Mouse (Mus musculus): ENCODE measurements at regions not wholly inside any gene's neighbourhood (a gene's known extent, or its start where the extent isn't known, plus 50 kb on each side); places are given as distances from the start of the nearest gene placed in this dataset.

- no peaks in the 10 kb centered on the region for H3K36me3 ChIP-seq (ENCODE audit: control insufficient read depth, insufficient read depth, low read length)
- no peak overlapping the region for H3K4me3 ChIP-seq (ENCODE audit: extremely low read depth, insufficient read depth, insufficient read length)
- TF ChIP-seq CTCF (IDR thresholded peaks at IDR 0.05; ENCODE audit: extremely low read depth, insufficient read depth, insufficient read length, insufficient replicate concordance), result no peak
- no peak for TF ChIP-seq POLR2A (IDR thresholded peaks at IDR 0.05; ENCODE audit: low read depth, low read length)
- H3K27ac ChIP-seq (ENCODE audit: insufficient read depth, low read length), result no peak overlapping the region
- no peaks in the 10 kb centered on the region for H3K4me1 ChIP-seq (ENCODE audit: control insufficient read depth, insufficient read depth, insufficient read length)
- 91% methylated on average over 4 of the region's 4 CpGs for WGBS
- DNase-seq (ENCODE audit: low read depth in 1 of 2, low spot score in 2 of 2), result no peak
- H3K27me3 ChIP-seq (ENCODE audit: control insufficient read depth, insufficient read depth, low read length), result no peaks in the 10 kb centered on the region
Observed at GRCm38 (mm10) chr2:53490805-53491585, 299.5 kb downstream of the Arl6ip6 start.

DNA sequence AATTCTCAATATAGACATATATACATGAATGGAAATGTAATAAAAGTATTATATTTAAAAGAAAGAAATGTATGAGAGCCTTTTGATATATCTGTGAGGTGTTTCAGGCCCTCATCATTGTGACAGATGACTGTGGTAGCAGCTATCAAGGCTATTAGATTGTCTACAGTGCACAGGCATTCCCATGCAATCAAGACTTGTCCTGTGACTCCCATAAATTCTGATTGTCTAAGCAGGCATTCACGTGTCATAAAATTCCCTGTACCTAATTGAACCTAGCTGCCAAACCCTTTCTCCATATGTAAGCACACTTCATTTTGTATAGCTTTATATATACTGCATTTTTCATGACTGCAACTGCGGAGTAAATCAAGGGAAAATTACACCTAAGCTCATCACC lies 301.3 kb downstream of the Arl6ip6 start:
- H3K27ac ChIP-seq (ENCODE audit: insufficient read depth, low read length), result no peak overlapping the region
- H3K4me3 ChIP-seq (ENCODE audit: extremely low read depth, insufficient read depth, insufficient read length), result no peak overlapping the region
- DNase-seq (ENCODE audit: low read depth in 1 of 2, low spot score in 2 of 2), result no peak
- TF ChIP-seq POLR2A (IDR thresholded peaks at IDR 0.05; ENCODE audit: low read depth, low read length) (no peak), CTCF (IDR thresholded peaks at IDR 0.05; ENCODE audit: extremely low read depth, insufficient read depth, insufficient read length, insufficient replicate concordance) (no peak)
- H3K36me3 ChIP-seq (ENCODE audit: control insufficient read depth, insufficient read depth, low read length), result no peaks in the 10 kb centered on the region
- no peaks in the 10 kb centered on the region for H3K4me1 ChIP-seq (ENCODE audit: control insufficient read depth, insufficient read depth, insufficient read length)
- WGBS, result 85% methylated on average over 2 of the region's 2 CpGs
- H3K27me3 ChIP-seq (ENCODE audit: control insufficient read depth, insufficient read depth, low read length), result no peaks in the 10 kb centered on the region

DNA sequence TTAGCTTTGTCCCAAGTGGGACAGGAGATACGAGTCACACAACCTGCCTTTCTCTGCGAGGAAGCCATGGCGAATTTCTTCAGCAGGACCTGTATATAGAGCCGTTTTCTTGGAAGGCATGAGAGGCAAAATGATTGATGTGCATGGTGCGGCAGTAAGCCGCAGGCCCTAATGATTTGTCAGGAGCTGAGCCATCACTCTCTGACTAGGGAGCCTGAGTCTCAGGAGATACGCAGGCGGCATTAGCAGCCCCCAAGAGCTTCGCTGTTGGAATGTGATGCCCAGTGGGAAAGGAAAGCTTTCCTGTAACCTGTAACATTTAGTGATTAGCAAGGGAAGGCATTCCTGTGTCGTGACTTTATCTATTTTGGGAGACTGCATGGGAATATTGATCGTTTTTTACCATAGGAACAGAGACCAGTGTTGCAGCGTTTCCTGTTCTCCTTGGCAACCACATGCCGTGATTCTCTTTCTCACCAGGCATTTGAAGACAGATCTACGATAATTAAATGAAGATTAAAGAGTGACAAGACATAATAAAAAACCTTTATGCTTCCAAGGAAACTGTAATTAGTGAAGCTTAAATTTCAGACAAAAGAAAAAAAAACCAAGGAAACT lies 310.2 kb downstream of the Arl6ip6 start:
- no peak overlapping the region for H3K4me3 ChIP-seq (ENCODE audit: extremely low read depth, insufficient read depth, insufficient read length)
- no peaks in the 10 kb centered on the region for H3K36me3 ChIP-seq (ENCODE audit: control insufficient read depth, insufficient read depth, low read length)
- TF ChIP-seq POLR2A (IDR thresholded peaks at IDR 0.05; ENCODE audit: low read depth, low read length), result no peak
- no peak for TF ChIP-seq CTCF (IDR thresholded peaks at IDR 0.05; ENCODE audit: extremely low read depth, insufficient read depth, insufficient read length, insufficient replicate concordance)
- H3K27me3 ChIP-seq (ENCODE audit: control insufficient read depth, insufficient read depth, low read length), result no peaks in the 10 kb centered on the region
- no peak overlapping the region for H3K27ac ChIP-seq (ENCODE audit: insufficient read depth, low read length)
- WGBS, result 61% methylated on average over 14 of the region's 14 CpGs
- DNase-seq (ENCODE audit: low read depth in 1 of 2, low spot score in 2 of 2), result no peak
- no peaks in the 10 kb centered on the region for H3K4me1 ChIP-seq (ENCODE audit: control insufficient read depth, insufficient read depth, insufficient read length)

DNA sequence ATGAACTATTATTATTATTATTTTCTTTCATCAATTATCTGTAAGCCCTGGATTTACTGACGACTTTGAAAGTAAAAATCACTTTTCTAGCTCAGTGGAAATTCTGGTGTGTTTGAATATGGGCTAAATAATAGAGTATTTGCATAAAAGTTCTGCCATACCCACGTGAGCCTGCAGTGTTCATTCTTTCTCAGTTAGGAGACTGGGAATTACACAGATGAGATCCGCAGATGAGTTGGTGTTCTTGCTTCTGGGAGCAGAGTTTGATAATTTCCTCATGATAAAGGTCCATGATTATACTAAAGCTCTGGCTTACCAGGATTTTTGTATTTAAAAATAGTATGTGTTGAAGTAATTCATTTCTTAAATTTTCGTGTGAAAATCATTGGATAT lies 310.7 kb downstream of the Arl6ip6 start:
- H3K27ac ChIP-seq (ENCODE audit: insufficient read depth, low read length), result no peak overlapping the region
- H3K4me1 ChIP-seq (ENCODE audit: control insufficient read depth, insufficient read depth, insufficient read length), result no peaks in the 10 kb centered on the region
- WGBS, result 74% methylated on average over 4 of the region's 4 CpGs

GRCm38 (mm10) chr2:53542097-53542496 lies 350.6 kb downstream of the Arl6ip6 start:
- H3K4me1 ChIP-seq (ENCODE audit: control insufficient read depth, insufficient read depth, insufficient read length), result no peaks in the 10 kb centered on the region
- H3K27me3 ChIP-seq (ENCODE audit: control insufficient read depth, insufficient read depth, low read length), result no peaks in the 10 kb centered on the region
- WGBS, result 83% methylated on average over 2 of the region's 2 CpGs
- H3K27ac ChIP-seq (ENCODE audit: insufficient read depth, low read length), result no peak overlapping the region
- TF ChIP-seq CTCF (IDR thresholded peaks at IDR 0.05; ENCODE audit: extremely low read depth, insufficient read depth, insufficient read length, insufficient replicate concordance), result no peak
- no peak for TF ChIP-seq POLR2A (IDR thresholded peaks at IDR 0.05; ENCODE audit: low read depth, low read length)
- no peak for DNase-seq (ENCODE audit: low read depth in 1 of 2, low spot score in 2 of 2)
- H3K36me3 ChIP-seq (ENCODE audit: control insufficient read depth, insufficient read depth, low read length), result no peaks in the 10 kb centered on the region
- no peak overlapping the region for H3K4me3 ChIP-seq (ENCODE audit: extremely low read depth, insufficient read depth, insufficient read length)

More for the DNA sequence above, 310.7 kb downstream of the Arl6ip6 start:
- TF ChIP-seq POLR2A (IDR thresholded peaks at IDR 0.05; ENCODE audit: low read depth, low read length), result no peak
- no peak for TF ChIP-seq CTCF (IDR thresholded peaks at IDR 0.05; ENCODE audit: extremely low read depth, insufficient read depth, insufficient read length, insufficient replicate concordance)
- Histone ChIP-seq H3K36me3 (ENCODE audit: control insufficient read depth, insufficient read depth, low read length) (no peaks in the 10 kb centered on the region), H3K27me3 (ENCODE audit: control insufficient read depth, insufficient read depth, low read length) (no peaks in the 10 kb centered on the region), H3K4me3 (ENCODE audit: extremely low read depth, insufficient read depth, insufficient read length) (no peak overlapping the region)
- DNase-seq (ENCODE audit: low read depth in 1 of 2, low spot score in 2 of 2), result no peak

DNA sequence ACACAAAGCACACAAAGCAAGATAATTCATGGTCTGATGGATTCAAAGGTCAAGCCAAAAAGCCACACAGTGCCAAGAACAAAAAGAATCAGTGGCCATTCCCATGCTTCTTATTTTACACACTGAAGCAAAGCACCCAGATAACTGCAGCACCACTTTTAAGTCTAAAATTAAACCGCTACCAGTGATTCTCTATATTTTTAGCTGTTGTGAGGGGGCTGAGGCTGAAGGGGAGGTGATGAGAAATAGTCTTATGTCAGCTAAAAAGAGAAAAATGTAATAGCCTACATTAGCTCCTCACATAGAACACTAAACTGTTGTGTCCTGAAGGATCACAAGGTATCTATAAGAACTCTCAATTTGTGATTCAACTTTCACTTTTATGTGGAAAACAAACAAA lies 382.5 kb downstream of the Arl6ip6 start:
- WGBS, result 65% methylated on average over 1 of the region's 1 CpGs
- H3K27ac ChIP-seq (ENCODE audit: insufficient read depth, low read length), result no peak overlapping the region
- no peaks in the 10 kb centered on the region for H3K27me3 ChIP-seq (ENCODE audit: control insufficient read depth, insufficient read depth, low read length)
- H3K36me3 ChIP-seq (ENCODE audit: control insufficient read depth, insufficient read depth, low read length), result no peaks in the 10 kb centered on the region
- H3K4me1 ChIP-seq (ENCODE audit: control insufficient read depth, insufficient read depth, insufficient read length), result no peaks in the 10 kb centered on the region
- TF ChIP-seq POLR2A (IDR thresholded peaks at IDR 0.05; ENCODE audit: low read depth, low read length) (no peak), CTCF (IDR thresholded peaks at IDR 0.05; ENCODE audit: extremely low read depth, insufficient read depth, insufficient read length, insufficient replicate concordance) (no peak)
- no peak for DNase-seq (ENCODE audit: low read depth in 1 of 2, low spot score in 2 of 2)
- no peak overlapping the region for H3K4me3 ChIP-seq (ENCODE audit: extremely low read depth, insufficient read depth, insufficient read length)

GRCm38 (mm10) chr2:53605829-53606228 lies 414.3 kb downstream of the Arl6ip6 start:
- no peaks in the 10 kb centered on the region for H3K36me3 ChIP-seq (ENCODE audit: control insufficient read depth, insufficient read depth, low read length)
- H3K4me1 ChIP-seq (ENCODE audit: control insufficient read depth, insufficient read depth, insufficient read length), result no peaks in the 10 kb centered on the region
- no peak overlapping the region for H3K27ac ChIP-seq (ENCODE audit: insufficient read depth, low read length)
- no peak overlapping the region for H3K4me3 ChIP-seq (ENCODE audit: extremely low read depth, insufficient read depth, insufficient read length)
- TF ChIP-seq POLR2A (IDR thresholded peaks at IDR 0.05; ENCODE audit: low read depth, low read length), result no peak
- TF ChIP-seq CTCF (IDR thresholded peaks at IDR 0.05; ENCODE audit: extremely low read depth, insufficient read depth, insufficient read length, insufficient replicate concordance), result no peak
- DNase-seq (ENCODE audit: low read depth in 1 of 2, low spot score in 2 of 2), result no peak
- H3K27me3 ChIP-seq (ENCODE audit: control insufficient read depth, insufficient read depth, low read length), result no peaks in the 10 kb centered on the region
- WGBS, result 76% methylated on average over 2 of the region's 2 CpGs
